Mouse (Mus musculus) G1E (cell line): ENCODE data around the gene Cox20. TPM values are rescaled to one million over a fixed set of nuclear protein-coding genes. Genes with fewer than 3 reads are reported as not detected.
A peak's percentile ranks its signal among the peaks of the same experiment; 100 is the strongest.

Source experiments
- ATAC-seq: 2 replicates; pipeline ENCODE4 v1.8.0; 2016; ENCODE audit warnings: mild to moderate bottlenecking; ENCODE audit not compliant: insufficient number of reproducible peaks, poor library complexity, low FRiP score, severe bottlenecking; ENCODE audit errors: extremely low read depth
- DNase-seq: peaks from one replicate; pipeline ENCODE4 v3.0.0; 2012; ENCODE audit warnings: low spot score
- H3K27me3 ChIP-seq: 2 replicates; pipeline ENCODE4 v1.6.1; 2012; ENCODE audit warnings: mild to moderate bottlenecking, low read length, inconsistent platforms; ENCODE audit not compliant: insufficient read depth
- H3K36me3 ChIP-seq: replicated peaks from 2 replicates; pipeline ENCODE3; 2012; ENCODE audit warnings: mild to moderate bottlenecking, inconsistent platforms
- H3K4me1 ChIP-seq: 2 replicates; pipeline ENCODE4 v1.6.1; 2012; ENCODE audit warnings: low read depth, low read length, inconsistent platforms, mixed read lengths; ENCODE audit not compliant: insufficient read depth
- H3K4me3 ChIP-seq: 2 replicates; pipeline ENCODE4 v1.5.1; 2012; ENCODE audit warnings: low read depth, mild to moderate bottlenecking, inconsistent platforms, low read length, moderate library complexity, mixed read lengths
- H3K9me3 ChIP-seq: replicated peaks from 2 replicates; pipeline ENCODE4 v1.6.1; 2012; ENCODE audit warnings: inconsistent platforms
- CTCF ChIP-seq: IDR thresholded peaks from 2 replicates; pipeline ENCODE4 v1.5.1; 2012; ENCODE audit warnings: low read depth, low read length, inconsistent platforms, mixed read lengths
- GATA1 ChIP-seq: IDR thresholded peaks from 2 replicates; pipeline ENCODE4 v1.6.1; 2012; ENCODE audit warnings: borderline replicate concordance, low read length, inconsistent platforms, mixed read lengths
- GATA2 ChIP-seq: IDR thresholded peaks from 2 replicates; pipeline ENCODE4 v1.6.1; 2012; ENCODE audit warnings: low read depth, low read length, inconsistent platforms, borderline replicate concordance
- POLR2AphosphoS5 ChIP-seq: IDR thresholded peaks from 2 replicates; pipeline ENCODE4 v1.6.1; 2012; ENCODE audit warnings: low read depth, low read length, inconsistent platforms; ENCODE audit not compliant: insufficient replicate concordance
- TAL1 ChIP-seq: conservative IDR thresholded peaks from 2 replicates; pipeline ENCODE4 v1.6.1; 2012; ENCODE audit warnings: low read depth, low read length, inconsistent platforms, mixed read lengths
- polyA plus RNA-seq: library from polyadenylated mRNA; stranded (reverse); fragments of >175 nt; gene quantifications from 2 replicates; pipeline ENCODE4 v1.2.3, GENCODE M21; 2012
- total RNA-seq, 2 experiments: library from RNA; stranded (forward) in 1 of 2; stranded (reverse) in 1 of 2; fragments of 200-1000 nt in 1 of 2; fragments of >200 nt in 1 of 2; fragmentation: Nextera tagmentation in 1 of 2; gene quantifications; 2 replicates each; pipeline ENCODE4 v1.2.3; 2014 to 2017

Cox20 gene
- total and polyA plus RNA-seq, 3 experiments: 18.4 to 230 (median 179) TPM

GRCm38 (mm10) chr1:178309487-178309886 lies 9.4 kb upstream of the Cox20 start:
- ATAC-seq: no peak
- H3K4me1 ChIP-seq: peaks cover 21% of the 10 kb centered on the region
- peaks cover 2% of the 10 kb centered on the region for H3K36me3 ChIP-seq
- H3K4me3 ChIP-seq: no peak overlapping the region
- no peak for DNase-seq
- no peak for TF ChIP-seq GATA2
- TF ChIP-seq CTCF: no peak
- TF ChIP-seq GATA1: no peak
- no peak for TF ChIP-seq POLR2AphosphoS5
- no peak for TF ChIP-seq TAL1
- H3K9me3 ChIP-seq: peaks cover 2% of the 10 kb centered on the region; the same call in 1 of the 2 replicates
- H3K27me3 ChIP-seq: no peaks in the 10 kb centered on the region

GRCm38 (mm10) chr1:178310128-178310527 lies 8.8 kb upstream of the Cox20 start:
- Histone ChIP-seq H3K4me1 (peaks cover 23% of the 10 kb centered on the region), H3K36me3 (peaks cover 4% of the 10 kb centered on the region), H3K27me3 (no peaks in the 10 kb centered on the region), H3K4me3 (no peak overlapping the region), H3K9me3 (peaks cover 2% of the 10 kb centered on the region; the same call in 1 of the 2 replicates)
- TF ChIP-seq TAL1 (no peak), CTCF (peak; percentile 54; the same call in 1 of the 2 replicates), GATA1 (no peak)
- DNase-seq: no peak
- 0 out of 2 replicates have a peak, but pooled peaks have one; percentile 45 for ATAC-seq

DNA sequence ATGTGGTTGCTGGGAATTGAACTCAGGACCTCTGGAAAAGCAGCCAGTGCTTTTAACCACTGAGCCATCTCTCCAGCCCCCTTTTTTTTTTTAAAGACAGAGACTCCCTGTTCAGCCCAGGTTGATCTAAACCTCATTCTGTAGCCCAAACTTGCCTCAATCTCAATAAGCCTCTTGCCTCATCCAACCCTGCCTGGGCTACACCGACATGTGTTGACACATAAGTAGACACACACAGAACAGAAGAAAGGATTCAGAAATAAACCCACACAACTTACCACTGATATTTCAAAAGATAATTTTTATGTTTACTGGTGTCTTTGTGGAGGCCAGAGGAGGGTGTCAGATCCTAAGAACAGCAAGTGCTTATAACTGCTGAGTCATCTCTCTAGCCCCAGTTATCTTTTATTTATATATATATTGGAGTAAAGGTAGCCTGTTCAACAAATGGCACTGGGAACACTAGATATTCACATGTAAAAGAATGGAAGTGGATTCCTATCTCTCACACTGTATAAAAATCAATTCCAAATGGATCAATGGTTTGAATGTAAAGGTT lies 5.8 kb upstream of the Cox20 start:
- H3K9me3 ChIP-seq: peaks cover 2% of the 10 kb centered on the region; the same call in 1 of the 2 replicates
- H3K4me1 ChIP-seq: peaks cover 40% of the 10 kb centered on the region
- H3K4me3 ChIP-seq: no peak overlapping the region
- no peak for DNase-seq
- ATAC-seq: peak; percentile 47
- H3K36me3 ChIP-seq: peaks cover 6% of the 10 kb centered on the region
- no peaks in the 10 kb centered on the region for H3K27me3 ChIP-seq
- no peak for TF ChIP-seq CTCF
- no peak for TF ChIP-seq TAL1
- no peak for TF ChIP-seq GATA2

- TF ChIP-seq GATA1: no peak
- no peak for TF ChIP-seq POLR2AphosphoS5
- TF ChIP-seq TAL1: no peak
- TF ChIP-seq GATA2: no peak
- TF ChIP-seq CTCF: no peak
- no peak overlapping the region for H3K4me3 ChIP-seq
- H3K36me3 ChIP-seq: peaks cover 6% of the 10 kb centered on the region
- peaks cover 2% of the 10 kb centered on the region; the same call in 1 of the 2 replicates for H3K9me3 ChIP-seq
- DNase-seq (no peak), ATAC-seq (no peak)
- no peaks in the 10 kb centered on the region for H3K27me3 ChIP-seq
- peaks cover 40% of the 10 kb centered on the region for H3K4me1 ChIP-seq
These were observed 4.7 kb upstream of the Cox20 start for GRCm38 (mm10) chr1:178314236-178314635.

DNA sequence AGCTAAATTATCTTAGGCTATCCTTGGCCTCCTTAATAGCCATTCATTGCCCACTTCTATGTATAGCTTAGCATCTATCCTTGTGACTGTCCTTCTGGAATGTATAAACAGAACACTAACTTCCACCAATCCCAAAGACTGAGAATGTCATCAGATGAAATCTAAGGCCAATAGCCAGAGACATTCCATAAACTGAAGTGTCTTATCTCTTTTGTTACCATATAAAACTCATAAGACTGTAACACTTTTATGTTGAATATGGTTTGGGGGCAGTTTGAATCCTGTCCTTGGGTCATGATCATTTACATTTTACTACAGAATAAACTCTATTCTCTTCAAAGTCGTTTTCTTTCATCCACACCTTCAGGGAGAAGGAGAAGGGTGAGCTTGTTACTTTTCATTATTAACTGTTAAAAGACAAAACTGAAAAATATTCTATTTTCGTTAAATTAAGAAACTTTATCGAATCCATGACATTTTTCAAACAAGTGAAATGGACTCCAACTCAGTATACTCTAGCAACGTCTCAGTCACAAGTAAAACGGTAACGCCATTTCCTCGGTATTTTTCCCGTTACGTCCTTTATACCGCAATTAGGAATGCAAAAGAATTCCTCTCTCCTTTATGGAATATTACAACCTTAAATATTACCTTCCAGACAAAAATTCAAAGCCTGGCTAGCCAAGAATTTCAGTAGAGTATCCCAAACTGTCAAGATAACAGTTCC lies 1.5 kb upstream of the Cox20 start:
- Histone ChIP-seq H3K4me3 (peak overlapping the region; percentile 75), H3K27me3 (no peaks in the 10 kb centered on the region), H3K36me3 (peaks cover 24% of the 10 kb centered on the region), H3K9me3 (no peaks in the 10 kb centered on the region), H3K4me1 (peaks cover 50% of the 10 kb centered on the region)
- TF ChIP-seq TAL1 (no peak), GATA2 (no peak), CTCF (no peak)
- ATAC-seq (no peak), DNase-seq (no peak)

GRCm38 (mm10) chr1:178318002-178318388 lies 935 bp upstream of the Cox20 start:
- ATAC-seq (peak; percentile 55), DNase-seq (peak; percentile 64)
- Histone ChIP-seq H3K9me3 (no peaks in the 10 kb centered on the region), H3K27me3 (no peaks in the 10 kb centered on the region), H3K4me3 (peak overlapping the region; percentile 75), H3K36me3 (peaks cover 29% of the 10 kb centered on the region), H3K4me1 (peaks cover 51% of the 10 kb centered on the region)
- no peak for TF ChIP-seq TAL1
- no peak for TF ChIP-seq POLR2AphosphoS5
- TF ChIP-seq GATA1: no peak
- no peak for TF ChIP-seq GATA2
- no peak for TF ChIP-seq CTCF
